Mouse (Mus musculus) thymus, adult 18-20 months (tissue): ENCODE measurements at regions not wholly inside any gene's neighbourhood (a gene's known extent, or its start where the extent isn't known, plus 50 kb on each side); places are given as distances from the start of the nearest gene placed in this dataset.

Experiments
- DNase-seq, 2 experiments: peaks; one replicate each; pipeline ENCODE4 v3.0.0; 2022; ENCODE audit warnings: mixed read lengths in 2 of 2

- no peak for DNase-seq
These were observed 50.4 kb upstream of the Ankrd34c start for GRCm38 (mm10) chr9:89788651-89789050.
